In the genomic region with DNA sequence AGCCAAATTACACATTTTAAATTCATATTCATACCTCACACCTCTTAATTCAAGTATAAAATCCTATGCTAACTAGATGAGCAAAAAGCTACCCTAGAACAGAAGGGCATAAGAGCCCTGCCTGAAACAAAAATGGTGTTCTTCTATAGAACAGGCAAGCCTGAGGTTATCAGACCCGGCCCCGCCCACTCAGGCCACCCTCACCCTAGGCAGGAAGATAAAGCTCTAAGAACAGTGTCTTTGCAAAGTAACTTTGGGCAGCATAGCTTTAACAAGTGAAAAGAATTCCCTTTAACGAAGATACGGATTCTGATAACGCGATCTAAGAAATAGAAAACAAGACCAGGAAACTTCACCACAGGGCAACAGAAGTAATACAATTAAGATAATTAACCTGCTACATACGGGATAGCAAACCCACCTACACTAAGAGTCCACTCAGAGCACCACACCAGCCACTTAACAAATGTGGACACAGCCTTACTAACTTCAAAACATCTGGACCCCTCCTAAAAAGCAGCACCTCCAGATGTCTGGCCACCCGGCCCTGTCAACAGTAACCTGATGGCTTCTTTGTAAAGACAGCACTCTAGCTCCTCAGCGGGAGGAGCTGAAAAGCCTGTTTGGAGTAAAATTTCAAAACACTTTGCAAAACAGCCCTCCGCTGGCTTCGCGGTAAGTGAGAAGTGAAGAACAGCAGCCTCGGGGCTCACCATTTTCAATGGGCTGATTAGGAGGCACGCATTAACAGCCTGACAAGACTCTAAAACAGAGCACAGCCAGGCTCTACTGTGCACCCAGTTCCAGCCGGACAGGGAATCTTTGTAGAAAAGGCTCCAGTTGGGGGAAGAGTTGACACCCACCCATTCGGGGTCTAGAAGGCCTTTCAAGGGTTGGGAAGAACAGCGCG, we compare ENCODE assay signal across 8 mouse cellular contexts. TPM values are rescaled to one million over a fixed set of nuclear protein-coding genes. Genes with fewer than 3 reads are reported as not detected.
A peak's percentile ranks its signal among the peaks of the same experiment; 100 is the strongest.
DNase-seq lines count a peak whose midpoint lies in the region; ATAC-seq lines count a peak whose summit lies in the region.

No protein-coding gene starts in this region.

- no peaks in the 10 kb centered on the region for H3K27me3 ChIP-seq in megakaryocyte, embryonic 14.5 days (replicated peaks)
- no peaks in the 10 kb centered on the region for H3K27me3 ChIP-seq in forebrain, embryonic 13.5 days
- H3K27me3 ChIP-seq in stomach, embryonic 16.5 days (ENCODE audit: control insufficient read depth, insufficient read depth, low read length) = no peaks in the 10 kb centered on the region

- peak overlapping the region; percentile 80 for H3K9ac ChIP-seq in forebrain, embryonic 13.5 days
- peak overlapping the region; percentile 80 for H3K9ac ChIP-seq in stomach, embryonic 16.5 days (ENCODE audit: low read length)

- peaks cover 68% of the 10 kb centered on the region for H3K4me1 ChIP-seq in megakaryocyte, embryonic 14.5 days
- peaks cover 29% of the 10 kb centered on the region for H3K4me1 ChIP-seq in forebrain, embryonic 13.5 days
- peaks cover 23% of the 10 kb centered on the region for H3K4me1 ChIP-seq in stomach, embryonic 16.5 days (ENCODE audit: control insufficient read depth, insufficient read depth, low read length)

- H3K36me3 ChIP-seq in megakaryocyte, embryonic 14.5 days (replicated peaks; ENCODE audit: low read length) = peaks cover 29% of the 10 kb centered on the region
- peaks cover 13% of the 10 kb centered on the region; the same call in 1 of the 2 replicates for H3K36me3 ChIP-seq in forebrain, embryonic 13.5 days (ENCODE audit: poor library complexity, severe bottlenecking)
- no peaks in the 10 kb centered on the region for H3K36me3 ChIP-seq in stomach, embryonic 16.5 days (ENCODE audit: control insufficient read depth, insufficient read depth, low read length)

- peak overlapping the region; percentile 100 for H3K4me3 ChIP-seq in megakaryocyte, embryonic 14.5 days (replicated peaks)
- peak overlapping the region; percentile 79 for H3K4me3 ChIP-seq in forebrain, embryonic 13.5 days
- peak overlapping the region; percentile 71 for H3K4me3 ChIP-seq in stomach, embryonic 16.5 days (replicated peaks; ENCODE audit: low read length)

- peak overlapping the region; percentile 81 for H3K4me2 ChIP-seq in forebrain, embryonic 13.5 days
- peak overlapping the region; percentile 87 for H3K4me2 ChIP-seq in stomach, embryonic 16.5 days (ENCODE audit: low read depth, low read length)

- peak overlapping the region; percentile 77 for H3K27ac ChIP-seq in forebrain, embryonic 13.5 days
- H3K27ac ChIP-seq in stomach, embryonic 16.5 days (ENCODE audit: low read length) = peak overlapping the region; percentile 90

- peak; percentile 74 for DNase-seq in adipocyte (ENCODE audit: low spot score)
- peak; percentile 19 for DNase-seq in kidney, adult 9 months
- peak; percentile 28 to 54 for DNase-seq in lung, postnatal 4 days
- DNase-seq in gastrocnemius, postnatal 25 days = no peak

- no peak for ATAC-seq in megakaryocyte, adult 5-6 weeks (ENCODE audit: poor library complexity, severe bottlenecking)
- peak; percentile 3; the same call in 1 of the 2 replicates for ATAC-seq in forebrain, embryonic 13.5 days
- ATAC-seq in stomach, embryonic 16.5 days (ENCODE audit: insufficient read depth, low FRiP score) = peak; percentile 4; the same call in 1 of the 2 replicates

- H3K9me3 ChIP-seq in megakaryocyte, embryonic 14.5 days = no peaks in the 10 kb centered on the region
- H3K9me3 ChIP-seq in forebrain, embryonic 13.5 days (replicated peaks) = no peaks in the 10 kb centered on the region
- no peaks in the 10 kb centered on the region for H3K9me3 ChIP-seq in stomach, embryonic 16.5 days (replicated peaks; ENCODE audit: control insufficient read depth, low read length)

- 6% methylated on average over 18 of the region's 18 CpGs for WGBS in forebrain, embryonic 13.5 days
- WGBS in stomach, embryonic 16.5 days = 4% methylated on average over 18 of the region's 18 CpGs

RNA-seq across cellular contexts. Expression of a gene that starts 0.9 kb away (rescaled TPM):
- polyA plus RNA-seq in megakaryocyte, embryonic 14.5 days (2012; ENCODE audit: insufficient read depth, low replicate concordance) = 7.0 and 25.9 TPM in 2 replicates
- total RNA-seq in megakaryocyte, adult 5-6 weeks (2015) = 50.7 and 58.2 TPM in 2 replicates
- 118 and 119 TPM in 2 replicates for total RNA-seq in megakaryocyte, adult 5-6 weeks (2017)
- 3.4 and 4.2 TPM in 2 replicates for polyA plus RNA-seq in forebrain, embryonic 13.5 days (2015; fragmentation: Nextera tagmentation; extraction: Ambion mirVana)
- polyA plus RNA-seq in stomach, embryonic 16.5 days (2015; fragmentation: Nextera tagmentation; extraction: Ambion mirVana) = 2.8 and 3.5 TPM in 2 replicates
- 10 to 100 TPM; 12.5 to 13.6 TPM for total RNA-seq in gastrocnemius, postnatal 25 days (2021)

RNA-seq across cellular contexts. Expression of a gene that starts 53.2 kb away (rescaled TPM):
- polyA plus RNA-seq in megakaryocyte, embryonic 14.5 days (2012; ENCODE audit: insufficient read depth, low replicate concordance) = 0.71 and 2.2 TPM in 2 replicates
- 22.1 and 25.0 TPM in 2 replicates for total RNA-seq in megakaryocyte, adult 5-6 weeks (2015)
- total RNA-seq in megakaryocyte, adult 5-6 weeks (2017) = 32.5 and 38.4 TPM in 2 replicates
- polyA plus RNA-seq in forebrain, embryonic 13.5 days (2015; fragmentation: Nextera tagmentation; extraction: Ambion mirVana) = 12.4 and 12.6 TPM in 2 replicates
- polyA plus RNA-seq in stomach, embryonic 16.5 days (2015; fragmentation: Nextera tagmentation; extraction: Ambion mirVana) = 10.9 and 11.1 TPM in 2 replicates
- total RNA-seq in gastrocnemius, postnatal 25 days (2021) = 1 to 10 TPM; 4.9 to 5.9 TPM
